ENCODE assay signal across 19 mouse cellular contexts in genomic region chr10:118796512-118796911, GRCm38 (mm10).
DNase-seq lines count a peak whose midpoint lies in the region; ATAC-seq and TF ChIP-seq lines count a peak whose summit lies in the region.
"Had no signal": no experiment of that assay in that cellular context is flagged by ENCODE, and none has a peak within 500 bp of the region (broad histone marks: within the 10 kb centered on the region; RNA-seq: fewer than 3 reads in every experiment).

No protein-coding gene starts in this region.

- DNase-seq in lung, postnatal 10 days, result peak; percentile 10
- no peak for DNase-seq in lung, adult 2 months
- DNase-seq in T-cell, adult 2 months (ENCODE audit: low spot score), result peak; percentile 17
- no peak for DNase-seq in Muller cell, postnatal 12 days (ENCODE audit: inconsistent ontology term)
- DNase-seq in right cerebral cortex, postnatal 36 days (ENCODE audit: low spot score in 2 of 2), result no peak
- DNase-seq: adrenal gland, postnatal 10 days; cerebellum, adult 9-11 months; gastrocnemius, postnatal 10 days; layer of hippocampus, postnatal 36 days; lung, postnatal 36 days; midbrain, embryonic 14.5 days; thymus, adult 18-20 months had no signal

- no peaks in the 10 kb centered on the region for H3K4me1 ChIP-seq in lung, adult 2 months (ENCODE audit: control insufficient read depth, insufficient read depth, low read length)
- no peaks in the 10 kb centered on the region for H3K4me1 ChIP-seq in brown adipose tissue, adult 24 weeks (ENCODE audit: control insufficient read depth, insufficient read depth, insufficient read length, low read length)

- TF ChIP-seq POLR2A in lung, adult 2 months (IDR thresholded peaks at IDR 0.05; ENCODE audit: borderline replicate concordance, extremely low read depth, low read depth, low read length), result no peak

- no peak for TF ChIP-seq CTCF in lung, adult 2 months (IDR thresholded peaks at IDR 0.05; ENCODE audit: insufficient read depth, low read length)

- no peak overlapping the region for H3K4me3 ChIP-seq in lung, adult 2 months (replicated peaks; ENCODE audit: extremely low read depth, low read depth, low read length)
- H3K4me3 ChIP-seq in brown adipose tissue, adult 24 weeks (ENCODE audit: insufficient read depth, low read depth, low read length), result no peak overlapping the region
- H3K4me3 ChIP-seq: heart, embryonic 12.5 days; kidney, embryonic 15.5 days; limb, embryonic 10.5 days had no signal

- ATAC-seq in monocyte, adult 5-6 weeks (replicated peaks; ENCODE audit: insufficient number of reproducible peaks, low FRiP score, low TSS enrichment, poor library complexity, severe bottlenecking), result peak; percentile 80
- ATAC-seq in activated CD4-positive, CD25-positive, alpha-beta regulatory T cell, adult 4 months, result no peak

- 29% methylated on average over 7 of the region's 7 CpGs for WGBS in lung, adult 2 months

- peak overlapping the region; percentile 27 for H3K27ac ChIP-seq in brown adipose tissue, adult 24 weeks (replicated peaks; ENCODE audit: low read depth, low read length)
- H3K27ac ChIP-seq: kidney, embryonic 15.5 days; limb, embryonic 10.5 days; liver, embryonic 14.5 days had no signal

Comparison
In these comparisons a context has a peak if more than half of its experiments do, and no peak if none do; other contexts are left out.
1. DNase-seq: peak in lung, postnatal 10 days (single experiment) and T-cell, adult 2 months (single experiment); none in lung, adult 2 months (single experiment), Muller cell, postnatal 12 days (single experiment) and right cerebral cortex, postnatal 36 days (0 of 2).